Comparison of ENCODE assay signal across 9 mouse cellular contexts in genomic region chr6:50776931-50777495, GRCm38 (mm10).
DNase-seq lines count a peak whose midpoint lies in the region; ATAC-seq and TF ChIP-seq lines count a peak whose summit lies in the region.
"Had no signal": no experiment of that assay in that cellular context is flagged by ENCODE, and none has a peak within 500 bp of the region (broad histone marks: within the 10 kb centered on the region; RNA-seq: fewer than 3 reads in every experiment).

No protein-coding gene starts in this region.

- TF ChIP-seq CTCF in lung, postnatal 0 days (IDR thresholded peaks at IDR 0.05) = no peak

- H3K27me3 ChIP-seq in lung, postnatal 0 days (replicated peaks; ENCODE audit: insufficient read depth, low read length) = no peaks in the 10 kb centered on the region

- H3K4me2 ChIP-seq in lung, postnatal 0 days (replicated peaks; ENCODE audit: low read depth, low read length) = no peak overlapping the region

- DNase-seq in adrenal gland, adult (ENCODE audit: inconsistent age in 2 of 2, low spot score in 1 of 2) = peak; percentile 8 to 66
- no peak for DNase-seq in adrenal gland, postnatal 4 days (ENCODE audit: low spot score in 2 of 2)
- DNase-seq in cerebellum, adult 9-11 months = peak; percentile 30
- peak; percentile 78 to 80 for DNase-seq in frontal cortex, adult 2 months (ENCODE audit: extremely low spot score in 1 of 2, low spot score in 1 of 2)
- DNase-seq in layer of hippocampus, adult 11-12 months (ENCODE audit: low spot score) = peak; percentile 80
- DNase-seq in lung, postnatal 0 days (ENCODE audit: low spot score) = peak; percentile 85
- peak; percentile 40 for DNase-seq in right cerebral cortex, postnatal 14 days
- DNase-seq in adipocyte (ENCODE audit: low spot score) = no peak

- H3K4me1 ChIP-seq in lung, postnatal 0 days (ENCODE audit: insufficient read depth, low read depth, low read length) = no peaks in the 10 kb centered on the region

- 4% methylated on average over 10 of the region's 10 CpGs for WGBS in lung, postnatal 0 days

- peak; percentile 86 for ATAC-seq in lung, postnatal 0 days

- no peaks in the 10 kb centered on the region for H3K9me3 ChIP-seq in lung, postnatal 0 days (ENCODE audit: low read length)

- no peak overlapping the region for H3K4me3 ChIP-seq in lung, postnatal 0 days (ENCODE audit: low read depth, low read length)
- H3K4me3 ChIP-seq: erythroblast, embryonic 14.5 days had no signal

- H3K36me3 ChIP-seq in lung, postnatal 0 days (ENCODE audit: insufficient read depth, low read length) = no peaks in the 10 kb centered on the region

- 0 out of 2 replicates have a peak, but pooled peaks have one; percentile 36 for TF ChIP-seq EP300 in lung, postnatal 0 days (IDR thresholded peaks at IDR 0.05)

- no peak overlapping the region for H3K9ac ChIP-seq in lung, postnatal 0 days (replicated peaks; ENCODE audit: low read depth)

- H3K27ac ChIP-seq in lung, postnatal 0 days (ENCODE audit: low read length) = no peak overlapping the region

Comparison
In these comparisons a context has a peak if more than half of its experiments do, and no peak if none do; other contexts are left out.
1. DNase-seq: peak in adrenal gland, adult (2 of 2), cerebellum, adult 9-11 months (single experiment), frontal cortex, adult 2 months (2 of 2), layer of hippocampus, adult 11-12 months (single experiment), lung, postnatal 0 days (single experiment) and right cerebral cortex, postnatal 14 days (single experiment); none in adrenal gland, postnatal 4 days (0 of 2) and adipocyte (single experiment).